Mouse (Mus musculus): ENCODE data around the gene Ebf3.

DNA sequence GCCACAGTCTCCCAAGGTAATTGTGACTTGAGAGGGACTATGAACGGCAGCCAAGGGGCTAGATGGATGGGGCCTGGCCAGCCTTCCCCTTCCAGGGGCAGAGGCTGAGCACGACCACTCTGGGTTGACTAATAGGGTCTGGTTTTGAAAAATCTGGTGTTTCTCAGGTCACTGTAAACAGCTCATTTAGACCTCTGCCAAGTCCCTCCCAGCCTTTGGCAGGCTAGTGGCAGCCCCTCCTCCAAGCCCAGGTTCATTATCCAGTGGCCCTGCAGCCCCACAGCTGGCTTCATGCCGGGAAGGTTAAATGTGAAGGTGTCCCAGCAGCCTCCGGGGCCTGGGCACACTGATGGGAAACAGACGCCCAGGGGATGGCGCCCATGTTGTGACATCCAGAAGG, 92.6 kb downstream of the Ebf3 start:
- TF ChIP-seq CTCF (IDR thresholded peaks at IDR 0.05; ENCODE audit: low read depth, low read length) (no peak), POLR2A (IDR thresholded peaks at IDR 0.05; ENCODE audit: borderline replicate concordance, low read depth, low read length) (no peak)

Measured in bone marrow macrophage, adult 2 months (primary cell).